Mouse (Mus musculus) hindbrain, embryonic 14.5 days (tissue): Measurements from ENCODE around the gene Ckap2. TPM values are rescaled to one million over a fixed set of nuclear protein-coding genes. Genes with fewer than 3 reads are reported as not detected.
A peak's percentile ranks its signal among the peaks of the same experiment; 100 is the strongest.
"Not testable (repeated sequence)": the region's sequence is repeated elsewhere in the genome, so short reads cannot be mapped to it uniquely, and the experiment has no call there.

Source experiments
- ATAC-seq: fragments of 200-750 bp; cut with Nextera tagmentation; 2 replicates; pipeline ENCODE4 v1.8.0; 2017; ENCODE audit warnings: moderate number of reproducible peaks, mild to moderate bottlenecking, moderate TSS enrichment, moderate library complexity; ENCODE audit not compliant: low FRiP score
- DNase-seq: peaks from one replicate; pipeline ENCODE4 v3.0.0-alpha.2; 2015; ENCODE audit warnings: low spot score
- H3K27ac ChIP-seq: fragments of 300-500 bp; sonication (generic); 2 replicates; pipeline ENCODE4 v1.5.1; 2014; ENCODE audit warnings: mild to moderate bottlenecking, moderate library complexity
- H3K27me3 ChIP-seq: fragments of 300-500 bp; sonication (generic); 2 replicates; pipeline ENCODE4 v1.6.1; 2014; ENCODE audit warnings: mild to moderate bottlenecking, low read length, mixed read lengths; ENCODE audit not compliant: control insufficient read depth, insufficient read depth
- H3K36me3 ChIP-seq: fragments of 300-500 bp; sonication (generic); replicated peaks from 2 replicates; pipeline ENCODE4 v1.6.1; 2014; ENCODE audit not compliant: control insufficient read depth, insufficient read depth
- H3K4me1 ChIP-seq: fragments of 300-500 bp; sonication (generic); replicated peaks from 2 replicates; pipeline ENCODE4 v1.6.1; 2014; ENCODE audit warnings: antibody characterized with exemption, low read length, mixed read lengths; ENCODE audit not compliant: control insufficient read depth, insufficient read depth
- H3K4me2 ChIP-seq: fragments of 300-500 bp; sonication (generic); replicated peaks from 2 replicates; pipeline ENCODE4 v1.6.1; 2014; ENCODE audit warnings: mild to moderate bottlenecking, moderate library complexity
- H3K4me3 ChIP-seq: fragments of 300-500 bp; sonication (generic); replicated peaks from 2 replicates; pipeline ENCODE4 v1.5.1; 2014; ENCODE audit warnings: mild to moderate bottlenecking, low read length
- H3K9ac ChIP-seq: fragments of 300-500 bp; sonication (generic); 2 replicates; pipeline ENCODE4 v1.6.1; 2014
- H3K9me3 ChIP-seq: fragments of 300-500 bp; sonication (generic); 2 replicates; pipeline ENCODE4 v1.6.1; 2016; ENCODE audit warnings: low read length; ENCODE audit not compliant: control insufficient read depth
- WGBS: fragments of 180-500 bp; shearing (Covaris S2); extraction: QIAGEN DNeasy Blood & Tissue Kit; methylation state at CpG from one replicate; pipeline ENCODE4 v1.1.7; 2014; 5-methylcytosine and 5-hydroxymethylcytosine counted together
- polyA plus RNA-seq: library from polyadenylated mRNA; unstranded; fragments of >200 nt; fragmentation: Nextera tagmentation; extraction: Ambion mirVana; gene quantifications from 2 replicates; pipeline ENCODE4 v1.2.1, GENCODE M21; 2014

The Ckap2 gene
- polyA plus RNA-seq, 1 experiment from 2014 or later = 14.2 TPM

DNA sequence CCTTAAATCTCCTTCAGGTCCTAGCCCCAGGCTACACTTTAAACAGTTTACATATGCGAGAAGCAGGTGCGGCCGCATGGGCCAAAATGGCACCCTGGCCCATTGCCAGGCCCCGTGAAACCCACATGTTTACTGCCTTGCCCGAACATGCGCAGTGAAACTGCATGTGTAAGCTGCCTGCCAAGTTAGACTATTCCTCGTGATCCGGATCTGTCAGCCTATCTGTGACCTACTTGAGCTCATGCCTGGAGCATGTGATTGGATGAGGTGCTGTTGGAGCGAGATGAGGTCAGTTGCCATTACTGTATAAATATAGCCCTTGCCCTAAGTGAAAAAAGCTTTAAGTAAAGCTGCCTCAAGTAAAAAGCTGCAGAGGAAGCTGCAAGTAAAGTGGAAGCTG lies 49.2 kb downstream of the Ckap2 start:
- not testable (repeated sequence) for H3K4me3 ChIP-seq, ATAC-seq, H3K4me2 ChIP-seq, H3K4me1 ChIP-seq, H3K9ac ChIP-seq, H3K36me3 ChIP-seq, DNase-seq, H3K9me3 ChIP-seq, H3K27ac ChIP-seq, H3K27me3 ChIP-seq
- 77% methylated on average over 9 of the region's 9 CpGs for WGBS

DNA sequence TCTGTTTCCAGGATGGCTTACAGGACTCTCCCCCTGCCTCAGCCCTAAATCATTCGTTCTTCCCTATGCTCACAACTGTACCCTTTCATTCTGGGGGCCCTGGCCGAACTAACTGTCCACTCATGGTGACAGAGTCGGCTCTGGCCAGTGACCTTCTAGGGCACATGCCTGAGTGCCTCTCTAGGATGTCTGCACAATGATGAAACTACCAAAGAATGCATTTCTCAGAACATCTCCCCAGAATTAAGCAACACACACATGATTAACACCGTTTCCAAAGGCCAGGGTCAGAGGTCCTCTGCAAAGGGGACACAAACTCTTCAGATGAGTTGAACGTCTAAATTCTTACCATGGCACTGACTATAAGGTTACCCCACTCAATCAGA lies 50.9 kb downstream of the Ckap2 start:
- Histone ChIP-seq H3K9me3 (no peaks in the 10 kb centered on the region), H3K36me3 (no peaks in the 10 kb centered on the region; the same call in 1 of the 2 replicates), H3K27me3 (no peaks in the 10 kb centered on the region), H3K27ac (no peak overlapping the region), H3K4me2 (no peak overlapping the region), H3K4me3 (no peak overlapping the region), H3K9ac (no peak overlapping the region), H3K4me1 (no peaks in the 10 kb centered on the region)
- DNase-seq (no peak), ATAC-seq (no peak)
- 83% methylated on average over 5 of the region's 5 CpGs for WGBS

DNA sequence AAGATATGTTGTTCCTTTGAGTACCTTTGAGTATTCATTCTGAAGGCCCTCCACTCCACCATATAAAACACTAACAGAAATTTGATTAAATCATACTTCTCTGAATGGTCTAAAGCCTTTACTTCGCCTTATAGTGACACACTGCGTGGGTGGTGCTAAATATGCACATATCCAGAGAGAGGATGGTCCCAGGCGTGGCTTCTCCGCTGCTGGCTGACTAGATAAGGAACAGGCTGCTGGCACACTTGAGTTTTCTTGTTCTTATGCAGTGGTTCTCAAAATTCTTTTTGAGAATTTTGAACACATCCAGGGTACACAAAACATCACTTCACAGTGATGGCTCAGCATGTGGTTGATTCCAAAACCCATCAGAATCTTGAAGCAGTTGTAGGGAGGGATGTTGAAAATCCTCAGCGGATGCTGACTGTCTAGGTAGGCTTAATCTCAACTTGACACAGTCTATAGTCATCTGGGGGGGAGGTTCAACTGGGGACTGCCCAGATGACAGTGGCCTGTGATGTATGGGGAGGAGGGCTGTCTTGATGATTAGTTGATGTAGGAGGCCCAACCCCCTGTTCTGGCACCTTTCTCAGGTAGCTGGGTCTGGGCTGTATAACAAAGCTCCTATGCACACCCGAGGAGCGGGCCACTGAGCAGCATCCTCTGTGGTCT lies 51.4 kb downstream of the Ckap2 start:
- DNase-seq = no peak
- no peak overlapping the region for H3K4me3 ChIP-seq
- no peak overlapping the region for H3K27ac ChIP-seq
- H3K4me1 ChIP-seq = no peaks in the 10 kb centered on the region
- H3K9ac ChIP-seq = no peak overlapping the region
- peaks cover 2% of the 10 kb centered on the region; the same call in 1 of the 2 replicates for H3K36me3 ChIP-seq
- no peaks in the 10 kb centered on the region for H3K9me3 ChIP-seq
- ATAC-seq = no peak
- H3K4me2 ChIP-seq = no peak overlapping the region
- no peaks in the 10 kb centered on the region for H3K27me3 ChIP-seq
- 95% methylated on average over 7 of the region's 7 CpGs for WGBS

DNA sequence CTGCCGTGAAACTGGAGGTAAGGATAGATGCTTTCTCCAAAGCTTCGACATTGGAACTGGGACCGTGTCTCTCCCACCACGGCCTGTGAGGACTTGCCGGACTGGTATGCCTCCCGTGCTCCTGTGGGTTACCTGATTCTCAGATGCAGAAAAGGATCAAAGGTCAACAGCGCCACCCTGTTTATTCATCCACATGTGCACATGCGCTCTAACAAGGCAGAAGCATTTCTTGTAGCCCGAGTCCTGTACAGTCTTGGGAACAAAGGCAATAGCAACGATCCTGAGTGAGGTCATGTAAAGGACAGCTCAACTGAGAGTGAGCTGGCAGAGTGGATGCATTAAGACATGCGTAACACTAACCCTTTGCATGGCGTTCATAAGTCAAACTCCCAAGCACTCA lies 53.6 kb downstream of the Ckap2 start:
- no peak overlapping the region for H3K4me2 ChIP-seq
- no peaks in the 10 kb centered on the region for H3K9me3 ChIP-seq
- no peak for DNase-seq
- ATAC-seq = no peak
- no peak overlapping the region for H3K27ac ChIP-seq
- no peak overlapping the region for H3K4me3 ChIP-seq
- peaks cover 21% of the 10 kb centered on the region for H3K36me3 ChIP-seq
- WGBS = 91% methylated on average over 12 of the region's 12 CpGs
- no peaks in the 10 kb centered on the region for H3K4me1 ChIP-seq
- no peaks in the 10 kb centered on the region for H3K27me3 ChIP-seq
- no peak overlapping the region for H3K9ac ChIP-seq

DNA sequence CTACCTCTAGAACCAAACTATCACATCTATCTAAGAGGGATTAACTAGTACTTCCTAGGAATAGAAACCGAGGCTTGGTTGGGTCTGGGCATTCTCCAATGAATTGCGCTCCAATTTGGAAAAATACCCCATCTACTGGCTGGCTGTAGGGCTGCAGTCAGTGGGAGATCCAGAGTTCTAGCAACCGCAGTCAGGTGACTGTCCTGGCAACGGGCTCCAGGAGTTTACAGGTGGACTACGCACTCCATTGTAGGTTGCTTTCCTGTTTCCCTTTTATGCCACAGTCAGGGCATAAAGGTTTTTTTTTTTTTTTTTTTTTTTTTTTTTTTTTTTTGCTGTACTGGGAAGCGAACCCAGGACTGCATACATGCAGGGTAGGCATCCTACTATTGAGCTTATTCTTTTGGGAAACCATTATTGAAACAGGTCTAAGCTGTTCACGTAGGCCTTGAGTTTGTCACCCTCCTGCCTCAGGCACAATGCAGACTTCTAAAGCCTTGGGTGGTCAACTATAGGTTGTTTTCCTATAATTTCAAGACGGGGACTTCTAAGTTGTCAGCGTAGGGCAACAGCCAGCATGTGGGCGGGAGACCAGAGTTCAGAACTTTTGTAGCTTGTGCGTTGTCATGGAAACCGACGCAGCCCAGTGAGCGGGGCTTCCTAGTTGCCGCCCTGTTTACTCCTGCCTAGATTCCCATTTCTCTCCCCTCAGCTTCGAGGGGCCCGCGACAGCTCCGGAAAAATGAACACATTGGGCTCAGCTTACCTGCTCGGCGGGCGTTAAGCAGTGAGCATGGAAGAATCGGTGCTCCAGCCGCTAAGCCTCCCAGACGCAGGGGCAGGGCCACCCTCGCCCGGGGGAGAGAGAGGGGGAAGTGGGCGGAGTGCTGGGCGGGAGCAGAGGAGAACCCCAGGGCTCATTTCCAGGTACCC lies 61.1 kb downstream of the Ckap2 start, which contains the start of gene Nek5:
Gene Nek5 (minus strand): TSS at position 834 of the 933 bp plus-strand sequence.
- DNase-seq (peak; percentile 53), ATAC-seq (peak; percentile 53; the same call in 1 of the 2 replicates)
- peak within 1 kb of the TSS; percentile 30 for H3K4me3 ChIP-seq
- peak within 1 kb of the TSS; percentile 66 for H3K4me2 ChIP-seq
- H3K4me1 ChIP-seq = peaks cover 6% of the 10 kb centered on the region; the same call in 1 of the 2 replicates
- H3K9me3 ChIP-seq = no peaks in the 10 kb centered on the region
- no peaks in the 10 kb centered on the region for H3K27me3 ChIP-seq
- WGBS = 1% methylated on average over 28 of the region's 29 CpGs
- no peak within 1 kb of the TSS for H3K27ac ChIP-seq
- H3K9ac ChIP-seq = peak within 1 kb of the TSS; percentile 24; the same call in 1 of the 2 replicates
- peaks cover 31% of the 10 kb centered on the region; the same call in 1 of the 2 replicates for H3K36me3 ChIP-seq

Other genes starting within 250 kb of the Ckap2 start
- gene Defb35, start 247.5 kb downstream of the Ckap2 start, polyA plus RNA-seq = not detected in 2 replicates
- not detected in 2 replicates for gene Defb13, start 239.1 kb downstream of the Ckap2 start, polyA plus RNA-seq
- not detected in 2 replicates for gene Fam90a1a, start 227.1 kb downstream of the Ckap2 start, polyA plus RNA-seq
- not detected in 2 replicates for gene Ccdc70, start 216.0 kb downstream of the Ckap2 start, polyA plus RNA-seq
- gene Atp7b, start 125.5 kb downstream of the Ckap2 start, polyA plus RNA-seq = 1.9 and 2.0 TPM in 2 replicates
- 34.1 and 41.6 TPM in 2 replicates for gene Alg11, start 125.1 kb downstream of the Ckap2 start, polyA plus RNA-seq
- 1.3 and 1.7 TPM in 2 replicates for gene Nek5, start 60.8 kb downstream of the Ckap2 start, polyA plus RNA-seq
- 9.0 and 9.5 TPM in 2 replicates for gene Nek3, start 19.4 kb downstream of the Ckap2 start, polyA plus RNA-seq
- 40.7 and 41.8 TPM in 2 replicates for gene Vps36, start 7.0 kb upstream of the Ckap2 start, polyA plus RNA-seq
- 8.2 and 8.3 TPM in 2 replicates for gene Thsd1, start 41.5 kb upstream of the Ckap2 start, polyA plus RNA-seq
- gene Tpte, start 97.6 kb upstream of the Ckap2 start, polyA plus RNA-seq = not detected in 2 replicates
- gene Slc25a15, start 212.8 kb upstream of the Ckap2 start, polyA plus RNA-seq = 8.1 and 9.2 TPM in 2 replicates
- gene Mrps31, start 225.5 kb upstream of the Ckap2 start, polyA plus RNA-seq = 33.7 and 36.5 TPM in 2 replicates